Mouse (Mus musculus) gastrocnemius, adult 2 months (tissue): ENCODE results near the gene Fam208a. TPM values are rescaled to one million over a fixed set of nuclear protein-coding genes. Genes with fewer than 3 reads are reported as not detected.

Experiments used
- DNase-seq: peaks from one replicate; pipeline ENCODE4 v3.0.0; 2022
- H3K27ac ChIP-seq: fragments of 200-600 bp; 2 replicates; pipeline ENCODE4 v1.8.1; 2022; ENCODE audit warnings: mild to moderate bottlenecking
- H3K4me3 ChIP-seq: fragments of 200-600 bp; 2 replicates; pipeline ENCODE4 v1.8.1; 2022; ENCODE audit warnings: mild to moderate bottlenecking, moderate library complexity
- CTCF ChIP-seq: fragments of 200-600 bp; IDR thresholded peaks from 2 replicates; pipeline ENCODE4 v1.8.1; 2022; ENCODE audit warnings: antibody characterized with exemption, mild to moderate bottlenecking, moderate library complexity
- intact Hi-C: fragments of 180-260 bp; cut with DNase I; formaldehyde crosslinking; loops from one replicate; pipeline ENCODE4 v1.15.1; 2025
- total RNA-seq, 2 experiments: library from RNA; stranded (reverse); gene quantifications; 2 replicates each; pipeline ENCODE4 v1.2.3; 2021

Gene Fam208a
- total RNA-seq, 2 experiments from 2014 or later = 4.6 to 6.9 TPM

GRCm38 (mm10) chr14:27401717-27402278 is 26.8 kb upstream of the Fam208a start:
- peak overlapping the region; percentile 63 for H3K27ac ChIP-seq

GRCm38 (mm10) chr14:27402332-27403250 is 26.0 kb upstream of the Fam208a start:
- intact Hi-C loops = no loop called here
- DNase-seq = no peak
- Histone ChIP-seq H3K4me3 (no peak overlapping the region), H3K27ac (peak overlapping the region; percentile 63)
- TF ChIP-seq CTCF = no peak

More at GRCm38 (mm10) chr14:27401717-27402278, 26.8 kb upstream of the Fam208a start:
- intact Hi-C loops = no loop called here
- no peak overlapping the region for H3K4me3 ChIP-seq
- no peak for TF ChIP-seq CTCF
- DNase-seq = no peak

GRCm38 (mm10) chr14:27405452-27405851 is 23.2 kb upstream of the Fam208a start:
- no peak for DNase-seq
- TF ChIP-seq CTCF = no peak
- Histone ChIP-seq H3K4me3 (no peak overlapping the region), H3K27ac (peak overlapping the region; percentile 46)
- intact Hi-C loops = no loop called here

- intact Hi-C loops = no loop called here
- DNase-seq = no peak
- Histone ChIP-seq H3K4me3 (no peak overlapping the region), H3K27ac (no peak overlapping the region)
- no peak for TF ChIP-seq CTCF
These were observed 22.7 kb upstream of the Fam208a start for GRCm38 (mm10) chr14:27405947-27406346.

GRCm38 (mm10) chr14:27408240-27408639 is 20.4 kb upstream of the Fam208a start:
- no peak overlapping the region for H3K27ac ChIP-seq

GRCm38 (mm10) chr14:27409662-27410061 is 19.0 kb upstream of the Fam208a start:
- Histone ChIP-seq H3K4me3 (no peak overlapping the region), H3K27ac (no peak overlapping the region)
- DNase-seq = no peak
- intact Hi-C loops = loop anchor here (5.0 to 10.0 kb wide), 2 partner anchors 72 to 295 kb away; partner anchors contain the start of gene Arhgef3
- no peak for TF ChIP-seq CTCF

More at GRCm38 (mm10) chr14:27408240-27408639, 20.4 kb upstream of the Fam208a start:
- intact Hi-C loops = no loop called here
- DNase-seq = no peak
- no peak for TF ChIP-seq CTCF
- H3K4me3 ChIP-seq = no peak overlapping the region

GRCm38 (mm10) chr14:27411492-27411891 is 17.1 kb upstream of the Fam208a start:
- DNase-seq = no peak
- intact Hi-C loops = loop anchor here (5.0 to 10.0 kb wide), 2 partner anchors 74 to 297 kb away; partner anchors contain the start of gene Arhgef3
- TF ChIP-seq CTCF = no peak
- no peak overlapping the region for H3K4me3 ChIP-seq
- H3K27ac ChIP-seq = no peak overlapping the region

- Histone ChIP-seq H3K27ac (no peak overlapping the region), H3K4me3 (no peak overlapping the region)
- no peak for DNase-seq
- no peak for TF ChIP-seq CTCF
- intact Hi-C loops = loop anchor here (5.0 to 10.0 kb wide), 2 partner anchors 75 to 298 kb away; partner anchors contain the start of gene Arhgef3
These were observed 15.9 kb upstream of the Fam208a start for GRCm38 (mm10) chr14:27412699-27413098.

GRCm38 (mm10) chr14:27413961-27414360 is 14.7 kb upstream of the Fam208a start:
- Histone ChIP-seq H3K27ac (no peak overlapping the region), H3K4me3 (no peak overlapping the region)
- DNase-seq = no peak
- intact Hi-C loops = loop anchor here (1.0 to 10.0 kb wide), 3 partner anchors 77 to 299 kb away; partner anchors contain the start of gene Arhgef3
- TF ChIP-seq CTCF = peak; percentile 83

GRCm38 (mm10) chr14:27420816-27421215 is 7.8 kb upstream of the Fam208a start:
- no peak overlapping the region for H3K4me3 ChIP-seq
- intact Hi-C loops = no loop called here
- H3K27ac ChIP-seq = no peak overlapping the region
- TF ChIP-seq CTCF = no peak
- no peak for DNase-seq

- no peak overlapping the region for H3K4me3 ChIP-seq
- no peak overlapping the region for H3K27ac ChIP-seq
- intact Hi-C loops = no loop called here
- DNase-seq = no peak
- no peak for TF ChIP-seq CTCF
These were observed 6.3 kb upstream of the Fam208a start for GRCm38 (mm10) chr14:27422301-27422700.

GRCm38 (mm10) chr14:27428973-27429711 is 508 bp downstream of the Fam208a start:
- DNase-seq = peak; percentile 93
- Histone ChIP-seq H3K4me3 (peak overlapping the region; percentile 99), H3K27ac (peak overlapping the region; percentile 95)
- intact Hi-C loops = no loop called here
- no peak for TF ChIP-seq CTCF
